Mouse (Mus musculus) cortical plate, adult 2 months (tissue): Measurements from ENCODE around the gene Dclk1.

Source experiments
- CTCF ChIP-seq: fragments of 200-500 bp; IDR thresholded peaks from 2 replicates; pipeline ENCODE4 v1.5.1; 2011; ENCODE audit warnings: mild to moderate bottlenecking, control low read depth, low read length; ENCODE audit not compliant: insufficient read depth; ENCODE audit errors: extremely low read depth
- POLR2A ChIP-seq: fragments of 200-500 bp; IDR thresholded peaks from 2 replicates; pipeline ENCODE4 v1.6.1; 2011; ENCODE audit warnings: mild to moderate bottlenecking, low read length, control low read depth; ENCODE audit not compliant: insufficient read depth; ENCODE audit errors: extremely low read depth

DNA sequence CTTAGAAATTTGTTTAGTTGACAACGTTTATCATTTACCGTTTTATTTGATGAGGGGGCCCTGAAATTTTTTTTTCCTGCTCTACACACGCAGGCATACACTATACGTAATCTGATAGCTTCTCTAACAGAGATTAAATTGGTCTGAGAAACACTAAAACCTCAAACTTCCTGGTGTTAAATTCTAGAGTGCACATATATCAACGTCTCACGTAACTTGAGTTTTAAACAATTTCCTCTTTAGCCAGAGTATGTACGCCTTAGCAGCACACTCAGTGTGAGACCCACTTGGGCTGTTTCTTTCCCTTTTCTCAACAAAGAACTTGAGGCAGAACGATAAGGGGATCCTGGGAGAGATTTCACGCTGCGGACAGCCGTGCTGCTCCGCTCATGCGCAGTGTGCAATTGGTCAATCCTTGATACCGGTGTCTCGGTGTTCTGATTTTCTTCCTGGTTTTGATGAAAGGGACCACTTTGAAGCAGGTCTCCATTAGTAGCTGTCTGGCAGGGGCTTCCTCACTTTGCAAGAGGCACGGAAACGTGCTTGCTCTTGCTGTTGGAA, 275.4 kb downstream of the Dclk1 start:
- TF ChIP-seq POLR2A (no peak), CTCF (no peak)
